Mouse (Mus musculus) hindbrain, embryonic 16.5 days (tissue): ENCODE measurements at regions not wholly inside any gene's neighbourhood (a gene's known extent, or its start where the extent isn't known, plus 50 kb on each side); places are given as distances from the start of the nearest gene placed in this dataset.
A peak's percentile ranks its signal among the peaks of the same experiment; 100 is the strongest.

Experiments
- ATAC-seq: fragments of 200-750 bp; cut with Nextera tagmentation; 2 replicates; pipeline ENCODE4 v1.8.0; 2017; ENCODE audit warnings: moderate TSS enrichment, moderate library complexity
- H3K27ac ChIP-seq: fragments of 300-500 bp; sonication (generic); 2 replicates; pipeline ENCODE4 v1.5.1; 2014; ENCODE audit warnings: low read depth, mild to moderate bottlenecking, control low read depth, low read length, moderate library complexity
- H3K27me3 ChIP-seq: fragments of 300-500 bp; sonication (generic); replicated peaks from 2 replicates; pipeline ENCODE4 v1.6.1; 2014; ENCODE audit warnings: low read length; ENCODE audit not compliant: control insufficient read depth, insufficient read depth
- H3K36me3 ChIP-seq: fragments of 300-500 bp; sonication (generic); 2 replicates; pipeline ENCODE4 v1.6.1; 2014; ENCODE audit warnings: mild to moderate bottlenecking, low read length, moderate library complexity, mixed read lengths; ENCODE audit not compliant: control insufficient read depth, insufficient read depth
- H3K4me1 ChIP-seq: fragments of 300-500 bp; sonication (generic); 2 replicates; pipeline ENCODE4 v1.6.1; 2014; ENCODE audit warnings: low read depth, low read length; ENCODE audit not compliant: control insufficient read depth, insufficient read depth
- H3K4me2 ChIP-seq: fragments of 300-500 bp; sonication (generic); 2 replicates; pipeline ENCODE4 v1.6.1; 2014; ENCODE audit warnings: mild to moderate bottlenecking, low read length, control low read depth, moderate library complexity
- H3K4me3 ChIP-seq: fragments of 300-500 bp; sonication (generic); 2 replicates; pipeline ENCODE4 v1.5.1; 2014; ENCODE audit warnings: mild to moderate bottlenecking, low read length, control low read depth, moderate library complexity
- H3K9ac ChIP-seq: fragments of 300-500 bp; sonication (generic); 2 replicates; pipeline ENCODE4 v1.6.1; 2014; ENCODE audit warnings: low read depth, mild to moderate bottlenecking, control low read depth, low read length, moderate library complexity
- H3K9me3 ChIP-seq: fragments of 300-500 bp; sonication (generic); 2 replicates; pipeline ENCODE4 v1.6.1; 2014; ENCODE audit warnings: mild to moderate bottlenecking, low read length, moderate library complexity; ENCODE audit not compliant: control insufficient read depth
- WGBS: fragments of 180-500 bp; shearing (Covaris S2); extraction: QIAGEN DNeasy Blood & Tissue Kit; methylation state at CpG from one replicate; pipeline ENCODE4 v1.1.7; 2014; 5-methylcytosine and 5-hydroxymethylcytosine counted together

- no peak for ATAC-seq
- no peaks in the 10 kb centered on the region for H3K9me3 ChIP-seq
- H3K27me3 ChIP-seq: no peaks in the 10 kb centered on the region
- 85% methylated on average over 4 of the region's 4 CpGs for WGBS
- peaks cover 8% of the 10 kb centered on the region for H3K4me1 ChIP-seq
- no peak overlapping the region for H3K4me3 ChIP-seq
- no peak overlapping the region for H3K4me2 ChIP-seq
- no peaks in the 10 kb centered on the region for H3K36me3 ChIP-seq
- no peak overlapping the region for H3K9ac ChIP-seq
- no peak overlapping the region for H3K27ac ChIP-seq
Observed at GRCm38 (mm10) chr10:53438388-53438787, 58.6 kb upstream of the Cep85l start.

DNA sequence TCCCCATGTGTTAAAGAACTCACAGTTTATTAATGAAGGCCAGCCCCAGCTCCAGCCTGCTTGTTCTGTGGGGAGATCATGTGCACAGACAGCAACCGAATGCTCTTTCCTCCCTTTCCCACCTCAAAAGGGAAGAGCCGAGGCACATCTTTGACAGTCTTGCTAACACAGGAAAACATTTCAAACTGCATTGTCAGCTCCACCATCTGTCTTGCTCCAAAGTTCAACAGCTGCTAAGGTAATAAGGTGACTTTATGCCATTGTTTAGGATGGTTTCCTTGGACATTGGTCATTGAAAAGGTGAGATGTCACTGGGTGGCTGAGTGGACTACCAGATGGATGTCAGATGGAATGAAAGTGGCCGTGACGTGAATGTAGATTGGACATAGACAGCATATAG, 58.0 kb upstream of the Cep85l start:
- WGBS: 83% methylated on average over 4 of the region's 4 CpGs
- Histone ChIP-seq H3K4me3 (no peak overlapping the region), H3K4me1 (peaks cover 8% of the 10 kb centered on the region), H3K36me3 (no peaks in the 10 kb centered on the region), H3K27ac (no peak overlapping the region), H3K9ac (no peak overlapping the region), H3K27me3 (no peaks in the 10 kb centered on the region), H3K4me2 (no peak overlapping the region), H3K9me3 (no peaks in the 10 kb centered on the region)
- ATAC-seq: no peak

GRCm38 (mm10) chr10:53436023-53436475, 56.3 kb upstream of the Cep85l start:
- Histone ChIP-seq H3K4me3 (no peak overlapping the region), H3K36me3 (no peaks in the 10 kb centered on the region), H3K27me3 (no peaks in the 10 kb centered on the region), H3K9me3 (no peaks in the 10 kb centered on the region), H3K9ac (no peak overlapping the region), H3K4me1 (peaks cover 8% of the 10 kb centered on the region), H3K27ac (no peak overlapping the region), H3K4me2 (no peak overlapping the region)
- peak; percentile 59 for ATAC-seq
- 56% methylated on average over 8 of the region's 8 CpGs for WGBS

DNA sequence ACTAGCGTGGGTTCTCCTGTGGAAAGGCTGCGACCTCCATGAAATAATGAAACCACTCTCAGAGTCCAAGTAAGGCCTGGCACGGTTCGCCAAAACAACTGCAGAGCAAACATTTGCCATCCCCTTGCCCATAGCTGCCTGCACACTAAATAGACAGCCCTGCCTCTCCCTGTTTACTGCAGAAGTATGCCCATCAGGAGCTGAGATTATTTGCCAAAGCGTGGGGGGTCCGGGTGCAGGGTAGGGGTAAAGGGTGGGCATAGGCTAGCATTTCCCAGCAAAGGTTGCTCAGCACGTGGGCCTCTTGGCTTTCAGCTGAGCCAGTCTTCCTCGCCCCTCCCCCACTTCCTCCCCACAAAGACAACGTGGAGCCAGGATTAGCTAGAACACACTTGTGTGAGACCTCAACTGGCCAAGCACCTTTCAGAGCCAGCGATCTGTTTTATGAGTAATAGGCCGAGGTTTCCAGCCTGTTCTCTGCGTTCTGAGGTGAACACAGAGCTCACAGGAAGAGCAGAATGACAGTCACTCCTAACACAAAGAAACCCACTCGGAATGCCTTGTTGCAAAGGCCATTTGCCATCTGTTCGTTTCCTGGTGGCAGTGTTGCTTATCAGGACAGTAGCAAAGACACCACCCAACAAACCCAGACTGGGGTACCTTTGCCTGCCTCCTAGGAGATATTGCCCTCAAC, 55.6 kb upstream of the Cep85l start:
- Histone ChIP-seq H3K4me1 (peaks cover 8% of the 10 kb centered on the region), H3K27me3 (no peaks in the 10 kb centered on the region), H3K9ac (no peak overlapping the region; the same call in none of the 2 replicates), H3K27ac (peak overlapping the region; percentile 29; the same call in 1 of the 2 replicates), H3K4me3 (no peak overlapping the region), H3K36me3 (no peaks in the 10 kb centered on the region), H3K4me2 (no peak overlapping the region), H3K9me3 (no peaks in the 10 kb centered on the region)
- ATAC-seq: peak; percentile 64
- WGBS: 54% methylated on average over 14 of the region's 14 CpGs

- no peaks in the 10 kb centered on the region for H3K27me3 ChIP-seq
- ATAC-seq: peak; percentile 18; the same call in 1 of the 2 replicates
- no peaks in the 10 kb centered on the region for H3K9me3 ChIP-seq
- no peaks in the 10 kb centered on the region for H3K36me3 ChIP-seq
- no peak overlapping the region for H3K27ac ChIP-seq
- H3K4me1 ChIP-seq: peaks cover 11% of the 10 kb centered on the region
- no peak overlapping the region for H3K4me3 ChIP-seq
- no peak overlapping the region for H3K4me2 ChIP-seq
- 65% methylated on average over 13 of the region's 13 CpGs for WGBS
- no peak overlapping the region for H3K9ac ChIP-seq
Observed at GRCm38 (mm10) chr10:53434376-53435171, 54.8 kb upstream of the Cep85l start.

DNA sequence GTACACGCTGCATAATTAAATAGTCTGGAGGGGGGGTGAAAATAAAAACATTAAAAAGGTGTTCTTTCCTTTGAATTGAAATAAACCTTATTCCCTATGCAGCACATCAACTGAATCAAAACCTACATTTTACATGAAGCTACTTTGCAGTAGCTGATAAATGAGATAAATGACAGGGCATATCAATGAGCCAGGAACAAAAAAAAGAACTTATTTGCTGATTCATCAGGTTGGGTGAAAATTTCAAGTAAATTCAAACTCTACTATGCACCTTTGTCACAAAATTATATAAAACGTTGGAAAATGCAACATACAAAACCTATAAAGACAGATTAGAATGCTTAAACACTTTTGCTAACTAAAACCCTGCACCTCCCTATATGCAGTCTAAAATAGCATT, 53.0 kb upstream of the Cep85l start:
- Histone ChIP-seq H3K9ac (no peak overlapping the region), H3K4me3 (no peak overlapping the region), H3K27ac (no peak overlapping the region), H3K9me3 (no peaks in the 10 kb centered on the region), H3K36me3 (no peaks in the 10 kb centered on the region), H3K4me2 (no peak overlapping the region), H3K4me1 (peaks cover 11% of the 10 kb centered on the region), H3K27me3 (no peaks in the 10 kb centered on the region)
- 84% methylated on average over 2 of the region's 2 CpGs for WGBS
- no peak for ATAC-seq

DNA sequence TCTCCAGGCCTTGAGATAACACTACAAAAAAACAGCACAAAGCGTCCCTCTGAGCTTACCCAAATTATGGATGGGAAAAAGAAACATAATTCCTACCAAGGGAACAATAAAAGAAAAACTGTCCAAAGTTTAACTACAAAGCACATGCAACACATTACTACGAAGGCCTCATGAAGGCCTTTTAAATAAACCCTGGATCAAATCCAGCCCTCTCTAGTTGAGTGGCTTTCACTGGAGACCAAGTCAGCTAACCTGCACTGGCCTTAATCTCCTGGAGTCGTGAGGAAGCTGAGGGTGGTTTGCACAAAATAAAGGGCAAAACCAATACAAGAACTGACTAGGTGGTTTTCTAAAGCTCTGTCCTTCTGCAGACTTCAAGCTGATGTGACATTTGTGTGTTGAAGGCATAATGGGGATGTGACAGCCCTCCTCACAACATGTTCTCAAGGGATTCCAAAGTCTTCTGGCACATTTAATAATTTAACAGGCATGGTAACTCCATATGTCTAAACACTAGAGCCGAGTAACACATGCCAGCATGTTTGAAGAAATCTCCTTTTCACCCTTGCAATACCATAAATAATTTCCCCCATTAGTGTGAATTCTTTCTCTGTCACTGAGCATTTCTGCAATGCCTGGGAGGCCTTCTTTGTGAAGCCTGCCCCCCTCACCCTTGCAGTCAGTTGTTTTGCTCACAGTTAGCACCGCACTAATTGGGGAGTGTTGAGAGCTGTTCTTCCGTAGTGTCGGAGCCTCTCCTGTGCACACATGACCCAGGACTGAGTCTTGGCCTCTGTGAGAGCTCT, 50.0 kb upstream of the Cep85l start:
- Histone ChIP-seq H3K27ac (no peak overlapping the region), H3K4me3 (no peak overlapping the region)

More for the DNA sequence above, 50.0 kb upstream of the Cep85l start:
- Histone ChIP-seq H3K9ac (no peak overlapping the region), H3K4me2 (no peak overlapping the region), H3K36me3 (no peaks in the 10 kb centered on the region), H3K9me3 (no peaks in the 10 kb centered on the region), H3K4me1 (peaks cover 4% of the 10 kb centered on the region; the same call in 1 of the 2 replicates), H3K27me3 (no peaks in the 10 kb centered on the region)
- WGBS: 36% methylated on average over 7 of the region's 7 CpGs
- peak; percentile 73 for ATAC-seq
